Mouse (Mus musculus) spleen, adult 18-20 months (tissue): ENCODE data around the gene Zfp174.
A peak's percentile ranks its signal among the peaks of the same experiment; 100 is the strongest.

ENCODE experiments used
- DNase-seq, 2 experiments: peaks; one replicate each; pipeline ENCODE4 v3.0.0; 2022; ENCODE audit warnings: mixed read lengths in 2 of 2

Gene Zfp174

DNA sequence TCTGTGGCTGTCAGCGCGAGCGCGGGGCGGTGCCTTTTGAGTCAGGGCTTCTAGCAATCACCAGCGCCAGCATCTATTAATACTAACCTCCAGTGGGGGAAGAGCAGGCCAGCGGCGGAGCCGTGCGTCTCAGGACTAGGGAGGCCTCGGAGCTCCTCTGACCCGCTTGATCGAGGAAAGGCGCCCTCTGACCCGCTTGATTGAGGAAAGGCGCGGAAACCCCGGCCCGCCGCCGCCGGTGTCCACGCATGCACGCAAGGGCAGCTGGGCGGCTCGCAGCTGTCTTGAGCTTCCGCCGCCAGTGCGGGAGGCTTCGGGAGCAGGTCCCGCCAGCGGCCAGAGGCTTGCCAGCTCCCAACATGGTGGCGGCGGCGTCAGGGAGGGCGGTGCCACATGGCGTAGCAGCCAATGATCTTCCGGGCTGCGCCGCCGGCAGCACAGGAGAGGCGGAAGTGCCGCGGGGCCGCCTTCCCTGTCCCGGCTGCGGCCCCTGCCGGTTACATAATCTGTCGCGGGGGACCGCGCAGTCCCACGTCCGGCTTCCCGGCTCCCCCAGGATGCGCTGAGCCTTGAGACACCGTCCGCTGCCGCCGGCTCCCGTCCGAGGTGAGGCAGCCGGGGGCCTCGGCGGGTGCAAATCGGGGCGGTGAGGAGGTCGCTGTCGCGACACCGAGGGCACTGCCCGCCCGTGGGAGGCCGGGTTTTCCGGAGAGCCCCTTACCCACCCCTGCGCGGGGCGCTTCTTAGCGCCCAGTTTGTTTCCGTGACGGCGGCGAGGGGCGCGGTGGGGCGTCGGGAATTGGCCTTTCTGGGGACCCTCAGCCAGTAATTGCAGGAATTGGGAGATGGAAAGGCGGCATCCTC, 37.4 kb downstream of the Zfp174 start, which contains the start of the genes Zfp597 and Gm20695:
Gene Zfp597, minus strand, starts transcription at position 361 of the 864 bp plus-strand sequence.
Gene Gm20695, plus strand, starts transcription at position 448 of the 864 bp plus-strand sequence.
- peak; percentile 90 to 93 for DNase-seq

- DNase-seq = no peak
These were observed 38.1 kb downstream of the Zfp174 start for GRCm38 (mm10) chr16:3885065-3885670.

DNA sequence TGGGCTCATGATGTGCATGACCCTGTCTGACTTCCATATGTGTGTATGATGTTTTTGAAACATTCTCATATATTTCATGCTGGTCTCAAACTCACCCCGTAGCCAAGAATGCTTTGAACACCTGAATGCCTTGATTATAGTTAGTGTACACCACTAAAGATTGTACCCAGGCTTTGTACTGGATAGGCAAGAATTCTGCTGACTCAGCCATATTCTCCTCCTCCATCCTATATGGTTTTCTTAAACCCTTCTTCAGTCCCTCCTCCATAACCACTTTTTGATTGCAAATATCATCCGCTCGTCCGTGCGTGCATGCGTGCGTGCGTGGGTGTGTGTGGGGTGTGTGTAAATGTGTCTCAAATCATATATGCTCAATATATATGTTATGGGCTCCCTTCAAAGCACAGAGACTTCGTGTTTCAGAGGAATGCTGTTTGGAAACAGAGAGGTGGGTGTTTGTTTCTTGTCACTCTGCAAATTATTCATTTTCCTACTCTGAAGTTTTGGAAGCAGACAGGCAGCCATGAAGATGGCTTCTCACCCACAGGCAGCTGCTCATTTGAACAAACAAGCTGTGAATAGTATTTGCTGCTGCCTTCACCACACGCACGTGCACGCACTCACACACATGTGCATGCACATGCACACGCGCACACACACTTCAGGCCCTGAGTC, 44.7 kb downstream of the Zfp174 start:
- DNase-seq = no peak

DNA sequence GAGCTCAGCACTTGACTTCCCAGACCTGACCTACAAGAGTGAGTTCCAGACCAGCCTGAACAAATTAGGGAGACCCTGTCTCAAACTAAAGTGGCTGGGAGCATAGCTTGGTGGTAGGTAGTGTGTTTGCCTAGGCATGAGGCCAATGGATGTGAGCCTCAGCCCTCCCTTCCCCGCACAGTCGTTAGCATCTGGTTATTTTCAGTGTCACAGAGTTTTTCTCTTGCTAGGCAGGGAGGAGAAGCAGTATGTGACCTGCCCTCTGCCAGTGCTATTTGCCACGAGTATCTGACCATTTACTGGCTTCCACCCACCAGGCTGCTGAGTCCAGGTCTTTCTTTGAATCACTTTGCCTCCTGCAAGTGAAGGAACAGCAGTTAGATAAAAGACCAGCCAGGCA, 46.7 kb downstream of the Zfp174 start:
- no peak for DNase-seq

DNA sequence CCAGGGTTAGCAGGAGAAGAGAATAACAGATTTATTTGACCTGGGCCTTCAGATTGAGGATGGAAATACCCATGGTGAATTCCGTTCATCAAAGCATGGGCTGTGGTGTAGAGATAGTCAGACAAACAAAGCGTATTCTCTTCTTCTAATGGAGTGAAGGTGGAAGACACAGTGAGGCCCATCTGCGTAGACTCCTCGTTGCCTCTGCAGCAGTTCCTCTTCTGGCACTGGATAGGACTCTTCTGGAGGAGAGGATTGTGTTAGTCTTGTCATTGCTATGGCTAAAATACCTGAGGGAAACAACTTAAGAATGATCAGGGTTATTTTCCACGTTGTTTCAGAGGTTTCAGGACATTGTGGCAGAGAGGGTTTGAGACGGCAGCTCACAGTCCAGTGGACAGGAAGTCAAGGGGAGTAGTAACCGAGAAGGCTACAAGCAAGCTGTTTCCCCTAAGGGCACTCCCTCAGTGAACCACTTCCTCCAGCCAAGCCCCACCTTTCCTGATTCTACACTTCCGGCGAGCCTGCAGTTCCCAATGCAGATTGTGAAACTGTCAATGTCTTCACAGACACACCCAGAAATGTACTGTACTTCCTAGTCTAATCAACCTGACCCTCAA, 48.2 kb downstream of the Zfp174 start:
- peak; percentile 58 to 67 for DNase-seq

- DNase-seq = no peak
These were observed 49.0 kb downstream of the Zfp174 start for GRCm38 (mm10) chr16:3896046-3896445.

GRCm38 (mm10) chr16:3896553-3896952, 49.5 kb downstream of the Zfp174 start:
- DNase-seq = no peak

- no peak for DNase-seq
These were observed 60.4 kb downstream of the Zfp174 start for GRCm38 (mm10) chr16:3907471-3907870.
